In the genomic region with DNA sequence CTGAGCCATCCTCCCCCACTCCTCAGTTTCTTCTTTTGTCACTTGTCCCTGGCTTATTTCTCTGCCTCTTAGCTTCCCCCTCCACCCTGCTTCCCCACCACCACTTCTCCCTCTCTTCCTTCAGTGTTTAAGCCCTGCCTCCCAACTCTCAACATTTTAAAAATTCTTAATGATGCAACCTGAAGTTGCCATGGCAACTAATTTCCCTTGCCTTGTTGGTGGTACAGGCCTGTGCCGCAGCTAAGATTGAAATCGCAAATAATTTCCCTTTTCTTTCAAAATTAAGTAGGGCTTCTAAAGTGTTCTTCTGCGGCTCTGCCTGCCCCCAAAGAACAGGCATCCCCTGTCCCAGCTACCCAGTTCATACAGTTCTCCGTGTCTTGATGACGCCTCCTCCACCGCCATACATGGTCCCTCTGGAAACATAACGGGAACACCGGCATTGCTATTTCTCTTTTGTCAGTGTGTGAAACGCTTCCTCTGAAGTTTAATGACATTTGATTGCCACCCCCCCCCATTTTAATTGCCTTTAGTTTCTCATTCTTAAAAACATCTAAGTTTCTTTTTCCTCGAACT, we compare ENCODE assay signal across 19 mouse cellular contexts.
A peak's percentile ranks its signal among the peaks of the same experiment; 100 is the strongest.
DNase-seq lines count a peak whose midpoint lies in the region; ATAC-seq lines count a peak whose summit lies in the region.
"Had no signal": no experiment of that assay in that cellular context is flagged by ENCODE, and none has a peak within 500 bp of the region (broad histone marks: within the 10 kb centered on the region; RNA-seq: fewer than 3 reads in every experiment).

No protein-coding gene starts in this region.

- WGBS in hindbrain, embryonic 13.5 days = 63% methylated on average over 10 of the region's 10 CpGs
- WGBS in hindbrain, embryonic 11.5 days = 88% methylated on average over 10 of the region's 10 CpGs
- whole genome bisulfite sequencing in neural tube, embryonic 13.5 days = 50% methylated on average over 10 of the region's 10 CpGs

- H3K27ac ChIP-seq in hindbrain, embryonic 13.5 days = peak overlapping the region; percentile 72
- no peak overlapping the region for H3K27ac ChIP-seq in hindbrain, embryonic 11.5 days (ENCODE audit: low read depth, low read length)
- H3K27ac ChIP-seq in neural tube, embryonic 13.5 days (replicated peaks) = peak overlapping the region; percentile 52
- H3K27ac ChIP-seq: embryonic facial prominence, embryonic 13.5 days had no signal

- H3K4me3 ChIP-seq in hindbrain, embryonic 13.5 days = no peak overlapping the region
- H3K4me3 ChIP-seq in hindbrain, embryonic 11.5 days (ENCODE audit: low read depth, low read length) = no peak overlapping the region
- H3K4me3 ChIP-seq in neural tube, embryonic 13.5 days = no peak overlapping the region
- H3K4me3 ChIP-seq: embryonic facial prominence, embryonic 13.5 days had no signal

- H3K36me3 ChIP-seq in hindbrain, embryonic 13.5 days = no peaks in the 10 kb centered on the region
- H3K36me3 ChIP-seq in hindbrain, embryonic 11.5 days (ENCODE audit: control insufficient read depth, insufficient read depth, low read length) = no peaks in the 10 kb centered on the region
- H3K36me3 ChIP-seq in neural tube, embryonic 13.5 days = no peaks in the 10 kb centered on the region
- H3K36me3 ChIP-seq: embryonic facial prominence, embryonic 13.5 days had no signal

- no peak for DNase-seq in hindbrain, embryonic 11.5 days (ENCODE audit: low spot score)
- DNase-seq in neural tube, embryonic 10.5 days (ENCODE audit: extremely low spot score, low spot score) = no peak
- DNase-seq in layer of hippocampus, adult 9-11 months = peak; percentile 43
- no peak for DNase-seq in right cerebral cortex, postnatal 4 days
- DNase-seq in heart, postnatal 10 days = no peak
- DNase-seq in kidney, postnatal 14 days = no peak
- DNase-seq: cerebellum, adult 11-12 months; gastrocnemius, postnatal 14 days; heart, postnatal 36 days; kidney, adult 11 months; kidney, postnatal 36 days; liver, postnatal 0 days; lung, postnatal 36 days; right cerebral cortex, adult 18-20 months had no signal

- no peak overlapping the region for H3K4me2 ChIP-seq in hindbrain, embryonic 13.5 days
- no peak overlapping the region for H3K4me2 ChIP-seq in hindbrain, embryonic 11.5 days (replicated peaks; ENCODE audit: low read depth, low read length)
- H3K4me2 ChIP-seq in neural tube, embryonic 13.5 days = no peak overlapping the region
- H3K4me2 ChIP-seq: embryonic facial prominence, embryonic 13.5 days; heart, embryonic 11.5 days had no signal

- H3K27me3 ChIP-seq in hindbrain, embryonic 13.5 days = no peaks in the 10 kb centered on the region
- no peaks in the 10 kb centered on the region for H3K27me3 ChIP-seq in hindbrain, embryonic 11.5 days (ENCODE audit: control insufficient read depth, insufficient read depth, low read length)
- H3K27me3 ChIP-seq in neural tube, embryonic 13.5 days = no peaks in the 10 kb centered on the region
- H3K27me3 ChIP-seq: embryonic facial prominence, embryonic 13.5 days; Patski had no signal

- H3K4me1 ChIP-seq in hindbrain, embryonic 13.5 days (replicated peaks) = peaks cover 13% of the 10 kb centered on the region
- no peaks in the 10 kb centered on the region for H3K4me1 ChIP-seq in hindbrain, embryonic 11.5 days (replicated peaks; ENCODE audit: control insufficient read depth, insufficient read depth, low read length)
- H3K4me1 ChIP-seq in neural tube, embryonic 13.5 days (replicated peaks) = peaks cover 13% of the 10 kb centered on the region
- H3K4me1 ChIP-seq: embryonic facial prominence, embryonic 13.5 days had no signal

- ATAC-seq in hindbrain, embryonic 13.5 days (ENCODE audit: low FRiP score) = peak; percentile 28; the same call in 1 of the 2 replicates
- no peak for ATAC-seq in hindbrain, embryonic 11.5 days (ENCODE audit: low FRiP score)
- ATAC-seq in neural tube, embryonic 13.5 days (ENCODE audit: low read depth) = peak; percentile 61; the same call in 1 of the 2 replicates
- ATAC-seq: liver, postnatal 0 days; Patski had no signal

- H3K9ac ChIP-seq in hindbrain, embryonic 13.5 days = no peak overlapping the region
- H3K9ac ChIP-seq in hindbrain, embryonic 11.5 days (ENCODE audit: low read depth, low read length) = no peak overlapping the region
- no peak overlapping the region for H3K9ac ChIP-seq in neural tube, embryonic 13.5 days
- H3K9ac ChIP-seq: embryonic facial prominence, embryonic 13.5 days; liver, postnatal 0 days had no signal

- intact Hi-C loops in heart, postnatal 10 days (cut with DNase I) = no loop called here

- H3K9me3 ChIP-seq in hindbrain, embryonic 13.5 days = no peaks in the 10 kb centered on the region
- no peaks in the 10 kb centered on the region for H3K9me3 ChIP-seq in hindbrain, embryonic 11.5 days (ENCODE audit: control insufficient read depth, low read length)
- H3K9me3 ChIP-seq in neural tube, embryonic 13.5 days = no peaks in the 10 kb centered on the region
- H3K9me3 ChIP-seq: embryonic facial prominence, embryonic 13.5 days had no signal
